Mouse (Mus musculus): ENCODE measurements around the gene Hs2st1. TPM values are rescaled to one million over a fixed set of nuclear protein-coding genes. Genes with fewer than 3 reads are reported as not detected.

The Hs2st1 gene
- polyA plus RNA-seq, 1 experiment, result 7.8 TPM

DNA sequence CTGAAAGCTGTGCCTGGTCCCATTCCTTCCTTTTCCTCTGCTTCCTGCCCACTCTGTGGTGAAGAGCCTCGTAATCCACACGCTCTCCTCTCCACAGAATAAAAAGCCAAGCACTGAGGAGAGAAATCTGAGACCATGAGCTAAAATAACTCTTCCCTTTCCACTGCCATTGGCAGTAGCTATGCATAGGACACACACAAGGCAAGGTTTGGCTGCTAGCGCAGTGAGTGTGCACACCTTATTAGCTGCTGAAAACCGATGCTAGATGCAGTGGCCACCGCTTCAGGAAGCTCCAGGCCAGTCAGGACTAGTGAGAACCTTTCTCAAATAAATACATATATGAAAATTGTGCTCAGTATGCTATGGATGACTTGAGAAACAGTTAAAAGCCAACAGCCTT, 19.9 kb downstream of the Hs2st1 start:
- H3K4me3 ChIP-seq (ENCODE audit: control insufficient read depth, insufficient read depth, low read length), result no peak overlapping the region
- H3K36me3 ChIP-seq (ENCODE audit: control insufficient read depth, insufficient read depth, low read length), result no peaks in the 10 kb centered on the region
- H3K4me1 ChIP-seq (replicated peaks; ENCODE audit: control insufficient read depth, insufficient read depth, low read length), result peaks cover 32% of the 10 kb centered on the region
- TF ChIP-seq POLR2A (IDR thresholded peaks at IDR 0.05; ENCODE audit: control insufficient read depth, extremely low read depth, insufficient read depth, low read length, poor library complexity) (no peak), CTCF (IDR thresholded peaks at IDR 0.05; ENCODE audit: borderline replicate concordance, control insufficient read depth, extremely low read depth, insufficient read depth, low read length, poor library complexity) (no peak)
- peak overlapping the region; percentile 58; the same call in 1 of the 2 replicates for H3K27ac ChIP-seq (ENCODE audit: control insufficient read depth, insufficient read depth, low read length)
- 91% methylated on average over 5 of the region's 5 CpGs for WGBS
- DNase-seq, result no peak
- H3K27me3 ChIP-seq (ENCODE audit: control insufficient read depth, insufficient read depth, low read length), result no peaks in the 10 kb centered on the region

DNA sequence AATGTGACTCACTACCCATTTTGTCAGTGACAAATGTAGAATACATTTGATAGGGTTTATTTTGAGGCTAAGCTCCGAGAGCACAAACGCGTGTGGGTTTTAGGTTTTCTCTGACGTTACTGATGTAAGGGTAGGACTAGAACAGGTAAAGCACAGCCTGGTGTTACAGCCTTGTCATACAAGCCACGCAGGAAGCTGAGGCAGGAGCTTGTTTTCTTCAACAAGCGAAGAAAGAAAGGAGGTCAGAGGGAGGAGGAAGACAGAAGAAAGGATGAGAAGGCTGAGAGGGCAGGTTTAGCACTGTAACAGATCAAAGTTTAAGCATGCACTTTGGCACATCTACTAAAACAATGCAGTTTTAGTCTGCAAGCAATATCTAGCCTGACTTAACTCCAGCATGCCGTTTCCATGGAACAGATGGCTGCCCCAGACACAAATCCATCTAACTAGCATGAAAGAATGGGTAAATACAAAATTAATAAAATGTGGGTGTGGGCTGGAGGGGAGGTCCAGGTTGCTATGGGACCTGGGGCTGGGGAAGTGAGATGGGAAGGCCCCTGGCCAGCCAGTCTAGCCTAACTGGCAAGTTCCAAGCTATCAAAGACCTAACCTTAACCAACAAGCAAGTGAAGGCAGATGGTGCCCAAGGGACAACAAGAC, 21.7 kb downstream of the Hs2st1 start:
- WGBS, result 34% methylated on average over 7 of the region's 7 CpGs
- H3K27me3 ChIP-seq (ENCODE audit: control insufficient read depth, insufficient read depth, low read length), result no peaks in the 10 kb centered on the region
- H3K4me3 ChIP-seq (ENCODE audit: control insufficient read depth, insufficient read depth, low read length), result peak overlapping the region; percentile 29
- TF ChIP-seq POLR2A (IDR thresholded peaks at IDR 0.05; ENCODE audit: control insufficient read depth, extremely low read depth, insufficient read depth, low read length, poor library complexity) (no peak), CTCF (IDR thresholded peaks at IDR 0.05; ENCODE audit: borderline replicate concordance, control insufficient read depth, extremely low read depth, insufficient read depth, low read length, poor library complexity) (no peak)
- H3K4me1 ChIP-seq (replicated peaks; ENCODE audit: control insufficient read depth, insufficient read depth, low read length), result peaks cover 32% of the 10 kb centered on the region
- H3K36me3 ChIP-seq (ENCODE audit: control insufficient read depth, insufficient read depth, low read length), result no peaks in the 10 kb centered on the region
- DNase-seq, result peak; percentile 61
- peak overlapping the region; percentile 99 for H3K27ac ChIP-seq (ENCODE audit: control insufficient read depth, insufficient read depth, low read length)

DNA sequence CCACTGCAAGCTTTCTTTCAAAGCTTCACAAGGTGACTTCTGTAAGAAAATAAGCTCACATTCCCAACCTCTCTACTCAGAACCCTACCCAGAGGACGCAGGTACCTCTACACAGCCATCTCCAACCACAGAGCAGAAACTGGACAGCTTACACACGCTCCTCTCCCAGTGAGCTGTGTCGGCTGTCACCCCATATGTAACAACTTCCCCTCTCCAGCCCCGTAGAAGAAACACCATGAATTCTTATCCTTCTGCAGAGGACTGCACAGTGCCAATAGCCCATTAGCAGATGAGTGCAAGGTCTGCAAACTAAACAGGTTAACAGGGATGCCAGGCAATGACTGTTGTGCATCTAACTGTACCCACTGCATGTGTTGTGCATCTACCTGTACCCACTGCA, 23.5 kb downstream of the Hs2st1 start:
- H3K36me3 ChIP-seq (ENCODE audit: control insufficient read depth, insufficient read depth, low read length), result no peaks in the 10 kb centered on the region
- 21% methylated on average over 4 of the region's 4 CpGs for WGBS
- H3K27me3 ChIP-seq (ENCODE audit: control insufficient read depth, insufficient read depth, low read length), result no peaks in the 10 kb centered on the region
- H3K4me3 ChIP-seq (ENCODE audit: control insufficient read depth, insufficient read depth, low read length), result no peak overlapping the region
- no peak for DNase-seq
- peaks cover 19% of the 10 kb centered on the region for H3K4me1 ChIP-seq (replicated peaks; ENCODE audit: control insufficient read depth, insufficient read depth, low read length)
- TF ChIP-seq CTCF (IDR thresholded peaks at IDR 0.05; ENCODE audit: borderline replicate concordance, control insufficient read depth, extremely low read depth, insufficient read depth, low read length, poor library complexity), result no peak
- no peak for TF ChIP-seq POLR2A (IDR thresholded peaks at IDR 0.05; ENCODE audit: control insufficient read depth, extremely low read depth, insufficient read depth, low read length, poor library complexity)
- peak overlapping the region; percentile 26; the same call in 1 of the 2 replicates for H3K27ac ChIP-seq (ENCODE audit: control insufficient read depth, insufficient read depth, low read length)

DNA sequence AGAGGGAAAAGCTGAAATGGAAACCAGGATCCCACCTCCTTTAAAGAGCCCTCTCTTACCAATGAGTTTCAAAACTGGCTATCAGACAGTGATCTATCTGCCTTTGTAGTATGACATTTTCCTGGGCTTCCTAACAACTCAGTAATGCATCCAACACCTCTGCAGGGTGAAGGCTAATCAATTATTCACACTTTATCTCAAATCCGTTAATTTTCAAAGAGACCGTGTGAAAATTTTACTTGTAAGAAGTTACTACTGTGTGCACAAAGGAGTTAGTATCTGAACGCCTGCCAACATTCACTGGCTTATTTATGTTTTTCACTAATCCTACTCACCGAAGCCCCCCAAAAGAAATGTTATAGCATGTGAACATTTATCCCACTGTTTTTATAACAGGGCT, 24.1 kb downstream of the Hs2st1 start:
- Histone ChIP-seq H3K36me3 (ENCODE audit: control insufficient read depth, insufficient read depth, low read length) (no peaks in the 10 kb centered on the region), H3K4me3 (ENCODE audit: control insufficient read depth, insufficient read depth, low read length) (no peak overlapping the region), H3K27me3 (ENCODE audit: control insufficient read depth, insufficient read depth, low read length) (no peaks in the 10 kb centered on the region), H3K27ac (ENCODE audit: control insufficient read depth, insufficient read depth, low read length) (no peak overlapping the region), H3K4me1 (replicated peaks; ENCODE audit: control insufficient read depth, insufficient read depth, low read length) (peaks cover 20% of the 10 kb centered on the region)
- WGBS, result 87% methylated on average over 4 of the region's 4 CpGs
- TF ChIP-seq POLR2A (IDR thresholded peaks at IDR 0.05; ENCODE audit: control insufficient read depth, extremely low read depth, insufficient read depth, low read length, poor library complexity), result no peak
- TF ChIP-seq CTCF (IDR thresholded peaks at IDR 0.05; ENCODE audit: borderline replicate concordance, control insufficient read depth, extremely low read depth, insufficient read depth, low read length, poor library complexity), result no peak
- DNase-seq, result no peak

DNA sequence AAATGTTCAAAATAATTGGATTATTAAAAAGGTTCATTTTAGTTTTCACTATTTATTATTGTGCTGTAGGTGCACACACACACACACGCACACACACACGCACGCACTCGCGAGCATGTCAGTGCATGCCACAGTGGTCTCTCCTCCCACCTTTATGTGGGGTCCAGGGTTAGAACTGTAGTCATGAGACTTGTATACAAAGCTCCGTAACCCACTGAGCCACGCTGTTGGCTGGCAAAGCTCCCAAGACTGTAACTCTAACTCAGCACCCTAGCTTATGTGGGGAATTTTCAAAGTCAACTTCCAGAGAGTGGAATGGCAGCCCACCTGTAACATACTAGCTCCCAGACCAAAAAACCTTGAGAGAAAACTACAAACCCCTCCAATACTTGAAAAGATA, 24.8 kb downstream of the Hs2st1 start:
- Histone ChIP-seq H3K27ac (ENCODE audit: control insufficient read depth, insufficient read depth, low read length) (no peak overlapping the region), H3K27me3 (ENCODE audit: control insufficient read depth, insufficient read depth, low read length) (no peaks in the 10 kb centered on the region), H3K36me3 (ENCODE audit: control insufficient read depth, insufficient read depth, low read length) (no peaks in the 10 kb centered on the region), H3K4me3 (ENCODE audit: control insufficient read depth, insufficient read depth, low read length) (no peak overlapping the region), H3K4me1 (replicated peaks; ENCODE audit: control insufficient read depth, insufficient read depth, low read length) (peaks cover 21% of the 10 kb centered on the region)
- no peak for DNase-seq
- TF ChIP-seq CTCF (IDR thresholded peaks at IDR 0.05; ENCODE audit: borderline replicate concordance, control insufficient read depth, extremely low read depth, insufficient read depth, low read length, poor library complexity) (no peak), POLR2A (IDR thresholded peaks at IDR 0.05; ENCODE audit: control insufficient read depth, extremely low read depth, insufficient read depth, low read length, poor library complexity) (no peak)
- WGBS, result 94% methylated on average over 7 of the region's 7 CpGs

DNA sequence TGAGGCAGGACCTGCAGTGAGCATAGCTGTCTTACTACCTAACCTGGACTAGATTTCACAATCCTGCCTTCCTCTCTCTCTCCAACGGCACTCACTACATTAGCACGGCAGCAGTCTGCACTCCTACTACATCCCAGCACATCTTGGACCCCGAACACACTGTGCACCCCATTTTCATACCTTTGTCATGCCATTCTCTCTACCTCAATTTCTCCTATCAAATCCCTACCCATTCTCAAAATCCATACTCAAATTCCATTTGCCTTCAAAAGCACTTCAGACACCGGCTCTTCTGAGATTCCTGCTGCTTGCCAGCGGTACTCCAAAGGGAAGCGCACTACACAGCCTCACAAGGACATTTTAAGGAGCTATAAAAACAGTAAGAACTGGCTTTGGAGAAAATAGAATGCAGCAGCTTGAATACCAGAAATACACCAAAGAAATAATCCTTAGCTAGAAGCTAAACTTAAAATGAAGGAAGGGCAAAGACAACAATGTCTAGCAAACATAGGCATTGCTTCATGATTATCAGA, 28.0 kb downstream of the Hs2st1 start:
- Histone ChIP-seq H3K4me1 (replicated peaks; ENCODE audit: control insufficient read depth, insufficient read depth, low read length) (peaks cover 9% of the 10 kb centered on the region), H3K27ac (ENCODE audit: control insufficient read depth, insufficient read depth, low read length) (no peak overlapping the region)
- 95% methylated on average over 6 of the region's 6 CpGs for WGBS

More for the DNA sequence above, 28.0 kb downstream of the Hs2st1 start:
- Histone ChIP-seq H3K36me3 (ENCODE audit: control insufficient read depth, insufficient read depth, low read length) (no peaks in the 10 kb centered on the region), H3K27me3 (ENCODE audit: control insufficient read depth, insufficient read depth, low read length) (no peaks in the 10 kb centered on the region), H3K4me3 (ENCODE audit: control insufficient read depth, insufficient read depth, low read length) (no peak overlapping the region)
- no peak for TF ChIP-seq POLR2A (IDR thresholded peaks at IDR 0.05; ENCODE audit: control insufficient read depth, extremely low read depth, insufficient read depth, low read length, poor library complexity)
- TF ChIP-seq CTCF (IDR thresholded peaks at IDR 0.05; ENCODE audit: borderline replicate concordance, control insufficient read depth, extremely low read depth, insufficient read depth, low read length, poor library complexity), result no peak
- DNase-seq, result no peak
